Mouse (Mus musculus): Measurements from ENCODE around the gene Clcn3. TPM values are rescaled to one million over a fixed set of nuclear protein-coding genes. Genes with fewer than 3 reads are reported as not detected.

Clcn3 gene
- total and polyA plus RNA-seq, 3 experiments, result 21.9 to 37.3 (median 29.2) TPM

GRCm38 (mm10) chr8:60889843-60890519, 93.1 kb downstream of the Clcn3 start, which contains the start of gene Hpf1 (continued):
- TF ChIP-seq POLR2AphosphoS2 (IDR thresholded peaks at IDR 0.05; ENCODE audit: low read depth, low read length), result peak; percentile 77; the same call in 1 of the 2 replicates
- peak; percentile 40; the same call in 1 of the 2 replicates for TF ChIP-seq BHLHE40 (IDR thresholded peaks at IDR 0.05; ENCODE audit: low read depth, low read length)
- TF ChIP-seq GABPA (IDR thresholded peaks at IDR 0.05; ENCODE audit: insufficient replicate concordance, low read depth, low read length), result no peak
- 0 out of 2 replicates have a peak, but pooled peaks have one; percentile 28 for TF ChIP-seq SIN3A (IDR thresholded peaks at IDR 0.05; ENCODE audit: low read length)
- no peak for TF ChIP-seq SMC3 (IDR thresholded peaks at IDR 0.05; ENCODE audit: low read depth, low read length)
- peak; percentile 40; the same call in 1 of the 2 replicates for TF ChIP-seq NRF1 (IDR thresholded peaks at IDR 0.05; ENCODE audit: low read depth, low read length)
- no peak for TF ChIP-seq MYC (IDR thresholded peaks at IDR 0.05; ENCODE audit: low read depth, low read length)
- TF ChIP-seq RCOR1 (conservative IDR thresholded peaks at IDR 0.05; ENCODE audit: low read depth, low read length), result no peak
- TF ChIP-seq CTCF (conservative IDR thresholded peaks at IDR 0.05 in 1 of 2, IDR thresholded peaks at IDR 0.05 in 1 of 2; ENCODE audit: low read depth in 2 of 2, low read length in 2 of 2), result no peak
- TF ChIP-seq MAX (IDR thresholded peaks at IDR 0.05; ENCODE audit: low read length), result no peak
- TF ChIP-seq ZMIZ1 (IDR thresholded peaks at IDR 0.05; ENCODE audit: low read depth, low read length), result peak; percentile 72
- TF ChIP-seq UBTF (IDR thresholded peaks at IDR 0.05; ENCODE audit: low read depth, low read length), result 0 out of 2 replicates have a peak, but pooled peaks have one; percentile 44
- TF ChIP-seq ETS1 (conservative IDR thresholded peaks at IDR 0.05; ENCODE audit: low read depth, low read length), result no peak
- TF ChIP-seq ZKSCAN1 (IDR thresholded peaks at IDR 0.05; ENCODE audit: borderline replicate concordance, low read depth, low read length), result no peak
- TF ChIP-seq TBP (conservative IDR thresholded peaks at IDR 0.05; ENCODE audit: low read depth, low read length), result peak; percentile 79; the same call in 1 of the 2 replicates
- TF ChIP-seq RAD21 (IDR thresholded peaks at IDR 0.05; ENCODE audit: low read depth, low read length), result no peak
- TF ChIP-seq IRF4 (IDR thresholded peaks at IDR 0.05; ENCODE audit: low read depth, low read length), result 0 out of 2 replicates have a peak, but pooled peaks have one; percentile 18
- no peak for TF ChIP-seq USF1 (IDR thresholded peaks at IDR 0.05; ENCODE audit: low read depth, low read length)
- no peak for TF ChIP-seq JUN (IDR thresholded peaks at IDR 0.05; ENCODE audit: insufficient read depth, low read depth, low read length)
- peak; percentile 91 for TF ChIP-seq POLR2A (IDR thresholded peaks at IDR 0.05; ENCODE audit: low read depth, low read length)
- 0 out of 2 replicates have a peak, but pooled peaks have one; percentile 37 for TF ChIP-seq MEF2A (IDR thresholded peaks at IDR 0.05; ENCODE audit: borderline replicate concordance, low read depth, low read length)

- peaks cover 16 to 23% of the 10 kb centered on the region in 2 experiments for H3K36me3 ChIP-seq (replicated peaks in 1 of 2; ENCODE audit: control insufficient read depth in 1 of 2, insufficient read depth in 1 of 2, low read length in 1 of 2)
- in situ Hi-C loops (cut with MboI; ENCODE audit: low pct_ligation_motif_present, low pct_unique_long_range_greater_than_20kb, low sequenced_read_pairs) (no loop called here), dilution Hi-C loops (cut with MboI; ENCODE audit: extremely low pct_ligation_motif_present, extremely low pct_unique_long_range_greater_than_20kb, low sequenced_read_pairs) (no loop called here)
- H3K9ac ChIP-seq (ENCODE audit: insufficient read depth, low read depth), result no peak overlapping the region
- H3K79me2 ChIP-seq (replicated peaks; ENCODE audit: control insufficient read depth, extremely low read depth, insufficient read depth, poor library complexity, severe bottlenecking), result peaks cover 36% of the 10 kb centered on the region
- no peak for DNase-seq (ENCODE audit: extremely low read depth)
- H3K4me1 ChIP-seq (ENCODE audit: control insufficient read depth in 1 of 2, insufficient read depth in 2 of 2), result peaks cover 20 to 50% of the 10 kb centered on the region in 2 experiments
- no peak overlapping the region for H3K27ac ChIP-seq (ENCODE audit: insufficient read depth, low read depth)
- TF ChIP-seq TCF12 (IDR thresholded peaks at IDR 0.05; ENCODE audit: low read depth, low read length) (no peak), CHD1 (IDR thresholded peaks at IDR 0.05; ENCODE audit: low read depth, low read length) (0 out of 2 replicates have a peak, but pooled peaks have one; percentile 49)
- no peaks in the 10 kb centered on the region for H3K9me3 ChIP-seq (replicated peaks; ENCODE audit: low read length)
- no peak overlapping the region for H3K4me3 ChIP-seq (replicated peaks in 1 of 3; ENCODE audit: low read depth in 2 of 3, low read length in 2 of 3, poor library complexity in 1 of 3)
- no peaks in the 10 kb centered on the region for H3K27me3 ChIP-seq (replicated peaks)
- peak overlapping the region; percentile 58 for H3K4me2 ChIP-seq (ENCODE audit: insufficient read depth, low read depth, poor library complexity, severe bottlenecking)
These were observed 93.8 kb downstream of the Clcn3 start for GRCm38 (mm10) chr8:60889131-60889842.

All from CH12.LX (cell line).